Mouse (Mus musculus): ENCODE results near the gene Ctsd. TPM values are rescaled to one million over a fixed set of nuclear protein-coding genes. Genes with fewer than 3 reads are reported as not detected.
"Not testable (repeated sequence)": the region's sequence is repeated elsewhere in the genome, so short reads cannot be mapped to it uniquely, and the experiment has no call there.

Gene Ctsd
- polyA plus RNA-seq, 1 experiment: 78.7 TPM

- Histone ChIP-seq H3K27me3 (ENCODE audit: control insufficient read depth, insufficient read depth, low read length) (no peaks in the 10 kb centered on the region), H3K27ac (ENCODE audit: control insufficient read depth, insufficient read depth, low read depth, low read length) (no peak overlapping the region), H3K4me1 (ENCODE audit: control insufficient read depth, insufficient read depth, low read length) (no peaks in the 10 kb centered on the region), H3K36me3 (ENCODE audit: control insufficient read depth, insufficient read depth, low read length) (no peaks in the 10 kb centered on the region), H3K4me3 (ENCODE audit: control insufficient read depth, low read depth, low read length) (no peak overlapping the region)
- no peak for TF ChIP-seq CTCF (IDR thresholded peaks at IDR 0.05; ENCODE audit: control insufficient read depth, insufficient read depth, insufficient replicate concordance, low read depth, low read length)
- no peak for TF ChIP-seq POLR2A (IDR thresholded peaks at IDR 0.05; ENCODE audit: control insufficient read depth, low read depth, low read length)
Observed at GRCm38 (mm10) chr7:142413285-142413684, 25.4 kb upstream of the Ctsd start.

GRCm38 (mm10) chr7:142409603-142410002, 21.8 kb upstream of the Ctsd start:
- H3K27me3 ChIP-seq (ENCODE audit: control insufficient read depth, insufficient read depth, low read length): no peaks in the 10 kb centered on the region
- no peaks in the 10 kb centered on the region for H3K4me1 ChIP-seq (ENCODE audit: control insufficient read depth, insufficient read depth, low read length)
- H3K27ac ChIP-seq (ENCODE audit: control insufficient read depth, insufficient read depth, low read depth, low read length): no peak overlapping the region
- no peak overlapping the region for H3K4me3 ChIP-seq (ENCODE audit: control insufficient read depth, low read depth, low read length)
- H3K36me3 ChIP-seq (ENCODE audit: control insufficient read depth, insufficient read depth, low read length): no peaks in the 10 kb centered on the region
- TF ChIP-seq CTCF (IDR thresholded peaks at IDR 0.05; ENCODE audit: control insufficient read depth, insufficient read depth, insufficient replicate concordance, low read depth, low read length) (no peak), POLR2A (IDR thresholded peaks at IDR 0.05; ENCODE audit: control insufficient read depth, low read depth, low read length) (no peak)

- Histone ChIP-seq H3K36me3 (ENCODE audit: control insufficient read depth, insufficient read depth, low read length) (no peaks in the 10 kb centered on the region), H3K27me3 (ENCODE audit: control insufficient read depth, insufficient read depth, low read length) (no peaks in the 10 kb centered on the region), H3K4me3 (ENCODE audit: control insufficient read depth, low read depth, low read length) (no peak overlapping the region), H3K27ac (ENCODE audit: control insufficient read depth, insufficient read depth, low read depth, low read length) (no peak overlapping the region), H3K4me1 (ENCODE audit: control insufficient read depth, insufficient read depth, low read length) (no peaks in the 10 kb centered on the region)
- TF ChIP-seq CTCF (IDR thresholded peaks at IDR 0.05; ENCODE audit: control insufficient read depth, insufficient read depth, insufficient replicate concordance, low read depth, low read length) (no peak), POLR2A (IDR thresholded peaks at IDR 0.05; ENCODE audit: control insufficient read depth, low read depth, low read length) (no peak)
Observed at GRCm38 (mm10) chr7:142408686-142409085, 20.8 kb upstream of the Ctsd start.

- Histone ChIP-seq H3K36me3 (ENCODE audit: control insufficient read depth, insufficient read depth, low read length) (no peaks in the 10 kb centered on the region), H3K27me3 (ENCODE audit: control insufficient read depth, insufficient read depth, low read length) (no peaks in the 10 kb centered on the region), H3K4me3 (ENCODE audit: control insufficient read depth, low read depth, low read length) (no peak overlapping the region), H3K27ac (ENCODE audit: control insufficient read depth, insufficient read depth, low read depth, low read length) (no peak overlapping the region), H3K4me1 (ENCODE audit: control insufficient read depth, insufficient read depth, low read length) (no peaks in the 10 kb centered on the region)
- TF ChIP-seq CTCF (IDR thresholded peaks at IDR 0.05; ENCODE audit: control insufficient read depth, insufficient read depth, insufficient replicate concordance, low read depth, low read length): no peak
- no peak for TF ChIP-seq POLR2A (IDR thresholded peaks at IDR 0.05; ENCODE audit: control insufficient read depth, low read depth, low read length)
Observed at GRCm38 (mm10) chr7:142407935-142408334, 20.1 kb upstream of the Ctsd start.

- H3K27ac ChIP-seq (ENCODE audit: control insufficient read depth, insufficient read depth, low read depth, low read length); H3K4me3 ChIP-seq (ENCODE audit: control insufficient read depth, low read depth, low read length): not testable (repeated sequence)
Observed at GRCm38 (mm10) chr7:142405134-142405533, 17.3 kb upstream of the Ctsd start.

GRCm38 (mm10) chr7:142403591-142403990, 15.8 kb upstream of the Ctsd start:
- Histone ChIP-seq H3K4me1 (ENCODE audit: control insufficient read depth, insufficient read depth, low read length) (peaks cover 3% of the 10 kb centered on the region; the same call in 1 of the 2 replicates), H3K4me3 (ENCODE audit: control insufficient read depth, low read depth, low read length) (no peak overlapping the region), H3K27me3 (ENCODE audit: control insufficient read depth, insufficient read depth, low read length) (no peaks in the 10 kb centered on the region), H3K36me3 (ENCODE audit: control insufficient read depth, insufficient read depth, low read length) (no peaks in the 10 kb centered on the region), H3K27ac (ENCODE audit: control insufficient read depth, insufficient read depth, low read depth, low read length) (no peak overlapping the region)
- TF ChIP-seq CTCF (IDR thresholded peaks at IDR 0.05; ENCODE audit: control insufficient read depth, insufficient read depth, insufficient replicate concordance, low read depth, low read length) (no peak), POLR2A (IDR thresholded peaks at IDR 0.05; ENCODE audit: control insufficient read depth, low read depth, low read length) (no peak)

More at GRCm38 (mm10) chr7:142405134-142405533, 17.3 kb upstream of the Ctsd start:
- not testable (repeated sequence) for H3K4me1 ChIP-seq (ENCODE audit: control insufficient read depth, insufficient read depth, low read length); H3K27me3 ChIP-seq (ENCODE audit: control insufficient read depth, insufficient read depth, low read length); H3K36me3 ChIP-seq (ENCODE audit: control insufficient read depth, insufficient read depth, low read length)

GRCm38 (mm10) chr7:142400750-142401142, 12.9 kb upstream of the Ctsd start:
- TF ChIP-seq POLR2A (IDR thresholded peaks at IDR 0.05; ENCODE audit: control insufficient read depth, low read depth, low read length) (no peak), CTCF (IDR thresholded peaks at IDR 0.05; ENCODE audit: control insufficient read depth, insufficient read depth, insufficient replicate concordance, low read depth, low read length) (no peak)
- H3K4me3 ChIP-seq (ENCODE audit: control insufficient read depth, low read depth, low read length): no peak overlapping the region
- no peak overlapping the region for H3K27ac ChIP-seq (ENCODE audit: control insufficient read depth, insufficient read depth, low read depth, low read length)
- H3K4me1 ChIP-seq (ENCODE audit: control insufficient read depth, insufficient read depth, low read length): peaks cover 3% of the 10 kb centered on the region; the same call in 1 of the 2 replicates
- no peaks in the 10 kb centered on the region for H3K27me3 ChIP-seq (ENCODE audit: control insufficient read depth, insufficient read depth, low read length)
- no peaks in the 10 kb centered on the region for H3K36me3 ChIP-seq (ENCODE audit: control insufficient read depth, insufficient read depth, low read length)

- H3K27me3 ChIP-seq (ENCODE audit: control insufficient read depth, insufficient read depth, low read length): no peaks in the 10 kb centered on the region
Observed at GRCm38 (mm10) chr7:142400112-142400749, 12.4 kb upstream of the Ctsd start.

More at GRCm38 (mm10) chr7:142400112-142400749, 12.4 kb upstream of the Ctsd start:
- H3K36me3 ChIP-seq (ENCODE audit: control insufficient read depth, insufficient read depth, low read length): no peaks in the 10 kb centered on the region
- no peak overlapping the region for H3K27ac ChIP-seq (ENCODE audit: control insufficient read depth, insufficient read depth, low read depth, low read length)
- TF ChIP-seq CTCF (IDR thresholded peaks at IDR 0.05; ENCODE audit: control insufficient read depth, insufficient read depth, insufficient replicate concordance, low read depth, low read length): no peak
- peaks cover 3% of the 10 kb centered on the region; the same call in 1 of the 2 replicates for H3K4me1 ChIP-seq (ENCODE audit: control insufficient read depth, insufficient read depth, low read length)
- no peak overlapping the region for H3K4me3 ChIP-seq (ENCODE audit: control insufficient read depth, low read depth, low read length)

All from testis, adult 2 months (tissue).